Mouse (Mus musculus): Measurements from ENCODE around the gene Nr1i3. TPM values are rescaled to one million over a fixed set of nuclear protein-coding genes. Genes with fewer than 3 reads are reported as not detected.

Gene Nr1i3
- not detected in 2 replicates for polyA plus RNA-seq (2012; ENCODE audit: low replicate concordance)

GRCm38 (mm10) chr1:171213801-171214496, at the start of gene Nr1i3:
Nr1i3 (plus strand) TSS chr1:171213970.

GRCm38 (mm10) chr1:171195887-171196397, 17.8 kb upstream of the Nr1i3 start, which contains the start of gene Pcp4l1:
Pcp4l1 (minus strand) TSS chr1:171196268.

GRCm38 (mm10) chr1:171222238-171223155, 8.7 kb downstream of the Nr1i3 start, which contains the start of gene Tomm40l:
Tomm40l (minus strand) TSS chr1:171222514.

DNA sequence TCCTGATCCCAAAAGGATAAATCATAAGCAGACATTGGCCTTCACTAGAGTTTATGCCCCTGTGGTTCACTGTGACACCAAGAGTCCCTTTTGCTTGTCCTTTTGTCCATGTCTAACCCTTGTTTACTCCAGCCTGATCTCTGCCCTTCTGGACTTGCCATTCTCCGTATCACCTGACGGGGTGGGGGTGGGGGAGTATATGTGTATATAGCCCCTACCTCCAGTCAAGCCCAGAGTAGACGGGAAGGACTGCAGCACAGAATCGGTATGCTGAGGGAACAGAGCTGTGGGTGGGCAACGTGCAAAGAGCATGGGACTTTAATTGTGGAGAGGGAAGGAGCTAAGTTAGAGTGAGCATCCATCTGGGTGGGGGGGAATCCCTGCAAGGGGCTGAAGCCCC, 11.1 kb downstream of the Nr1i3 start, which contains the start of gene Apoa2:
TSS of gene Apoa2 (plus strand) at position 198 of the 400 bp plus-strand sequence.

DNA sequence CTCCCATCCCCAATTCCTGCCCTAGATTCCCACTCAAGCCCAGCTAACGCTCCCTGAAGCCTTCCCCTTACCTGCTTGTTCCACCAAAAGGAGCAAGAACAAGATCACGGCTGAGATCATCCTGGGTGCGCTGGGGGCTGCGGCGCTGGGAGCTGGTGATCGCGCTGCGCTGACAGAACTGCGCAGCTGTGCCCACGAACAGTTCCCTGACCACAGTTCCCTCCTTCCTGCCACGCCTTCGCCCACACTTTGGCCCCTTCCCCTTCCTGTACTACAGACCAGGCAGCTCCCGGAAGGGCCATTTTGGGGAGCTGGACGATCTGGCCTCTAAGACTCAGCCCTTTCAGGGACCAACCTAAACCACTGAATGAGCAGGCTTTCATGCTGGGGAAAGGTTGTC, 20.4 kb downstream of the Nr1i3 start, which contains the start of gene Fcer1g:
TSS of gene Fcer1g (minus strand) at position 240 of the 400 bp plus-strand sequence.

DNA sequence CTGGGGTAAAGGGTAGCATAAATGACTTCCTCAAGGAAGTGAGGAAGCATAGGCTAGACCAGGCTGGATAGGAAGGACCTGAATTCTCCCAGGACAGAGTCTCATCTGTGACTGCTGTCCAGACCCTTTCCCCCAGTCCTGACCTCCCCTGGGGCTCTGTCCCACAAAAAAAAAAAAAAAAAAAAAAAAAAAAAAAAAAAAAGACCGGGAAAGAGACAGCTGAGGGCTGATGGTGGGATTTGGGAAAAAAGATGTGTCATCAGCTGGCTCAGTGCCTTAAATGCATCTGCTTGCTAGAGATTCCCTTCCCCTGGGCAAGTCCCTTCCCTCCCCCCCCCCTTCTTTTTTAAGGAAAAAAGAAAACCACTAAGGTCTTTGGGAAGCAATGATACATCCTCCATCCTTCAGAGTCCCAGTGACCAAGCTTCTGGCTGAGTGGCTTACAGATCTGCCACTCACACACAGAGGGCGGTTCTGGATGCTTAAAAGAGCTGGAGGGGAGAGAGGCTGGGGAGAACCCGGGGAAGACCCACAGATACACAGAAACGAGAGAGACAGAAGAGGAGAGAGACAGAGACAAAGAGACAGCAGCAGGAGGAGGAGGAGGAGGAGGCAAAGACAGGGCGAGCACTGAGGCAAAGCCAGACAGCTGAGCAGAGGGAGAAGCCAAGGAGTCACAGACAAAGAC, 36.3 kb downstream of the Nr1i3 start, which contains the start of gene Adamts4:
TSS of gene Adamts4 (plus strand) at position 509 of the 688 bp plus-strand sequence.

DNA sequence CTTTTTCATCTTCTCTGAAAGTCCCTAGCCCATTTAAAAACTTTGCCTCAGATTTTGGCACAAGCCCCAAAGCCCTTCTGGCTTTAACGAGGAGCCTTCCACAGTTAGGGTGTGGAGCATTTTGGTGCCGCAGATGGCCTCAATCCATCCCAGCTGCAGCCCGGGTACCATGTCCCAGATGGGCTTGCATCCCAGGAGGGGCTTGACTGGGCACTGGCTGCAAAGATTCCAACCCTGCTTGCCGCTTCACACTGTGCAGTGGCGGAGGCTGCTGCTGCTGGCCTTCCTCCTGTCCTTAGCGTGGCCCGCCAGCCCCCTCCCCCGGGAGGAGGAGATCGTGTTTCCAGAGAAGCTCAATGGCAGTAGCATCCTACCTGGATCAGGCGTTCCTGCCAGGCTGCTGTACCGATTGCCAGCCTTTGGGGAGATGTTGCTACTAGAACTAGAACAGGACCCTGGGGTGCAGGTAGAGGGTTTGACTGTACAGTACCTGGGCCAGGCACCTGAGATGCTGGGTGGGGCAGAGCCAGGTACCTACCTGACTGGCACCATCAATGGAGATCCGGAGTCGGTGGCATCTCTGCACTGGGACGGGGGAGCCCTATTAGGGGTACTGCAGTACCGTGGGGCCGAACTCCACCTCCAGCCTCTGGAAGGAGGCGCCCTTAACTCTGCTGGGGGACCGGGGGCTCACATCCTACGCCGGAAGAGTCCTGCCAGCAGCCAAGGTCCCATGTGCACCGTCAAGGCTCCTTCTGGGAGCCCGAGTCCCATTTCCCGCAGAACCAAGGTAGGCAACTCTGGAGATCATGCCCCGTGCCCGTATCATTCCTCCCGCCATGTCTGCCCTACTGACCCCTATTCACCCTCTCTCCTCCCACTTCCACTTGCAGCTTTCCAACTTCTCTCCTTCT, 37.2 kb downstream of the Nr1i3 start, which contains the start of gene Ndufs2:
TSS of gene Ndufs2 (minus strand) at position 709 of the 914 bp plus-strand sequence.

DNA sequence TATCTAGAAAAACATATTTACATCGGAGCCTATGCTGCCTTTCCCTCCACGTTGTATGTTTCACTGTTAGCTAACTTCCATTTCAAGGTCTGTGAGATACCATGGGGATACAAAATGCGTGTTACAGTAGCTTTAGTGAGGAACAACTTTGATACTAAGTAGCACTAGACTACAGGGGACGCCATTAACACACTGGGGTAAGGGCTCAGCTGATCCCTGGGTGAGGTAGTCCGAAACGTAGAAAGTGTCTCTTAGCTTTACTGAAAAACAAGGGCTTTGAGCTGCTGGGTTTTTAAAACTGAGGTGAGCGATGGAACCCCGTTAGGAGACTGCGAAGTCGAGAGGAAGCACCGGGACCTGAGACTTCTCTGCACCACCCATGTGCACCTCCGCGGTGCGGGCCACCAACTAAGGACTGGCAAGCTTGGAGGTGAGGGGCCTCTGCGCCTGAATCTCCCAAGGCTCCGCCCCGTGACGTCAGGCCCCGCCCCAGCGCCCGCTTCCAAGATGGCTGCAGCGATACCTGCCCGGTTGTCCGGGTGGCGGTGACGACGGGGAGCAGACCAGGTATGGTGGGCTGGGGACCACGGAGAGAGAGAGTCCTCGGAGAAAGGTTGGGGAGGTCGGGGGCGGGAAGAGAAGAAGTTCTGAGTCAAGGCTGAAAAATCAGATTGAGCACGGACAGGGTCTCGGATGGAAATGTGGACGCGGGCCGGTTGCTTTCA, 56.2 kb downstream of the Nr1i3 start, which contains the start of gene B4galt3:
TSS of gene B4galt3 (plus strand) at position 481 of the 725 bp plus-strand sequence.

Other genes with a start within 250 kb of the Nr1i3 start
- gene Fcgr2b, start 237.4 kb upstream of the Nr1i3 start, polyA plus RNA-seq (2012; ENCODE audit: low replicate concordance) = 0.93 and 7.7 TPM in 2 replicates
- 0.89 and 1.4 TPM in 2 replicates for gene Fcgr4, start 195.1 kb upstream of the Nr1i3 start, polyA plus RNA-seq (2012; ENCODE audit: low replicate concordance)
- gene Fcgr3, start 149.0 kb upstream of the Nr1i3 start, polyA plus RNA-seq (2012; ENCODE audit: low replicate concordance) = 1.6 and 2.1 TPM in 2 replicates
- gene Cfap126, start 100.1 kb upstream of the Nr1i3 start, polyA plus RNA-seq (2012; ENCODE audit: low replicate concordance) = 0.93 and 2.2 TPM in 2 replicates
- gene Sdhc, start 63.4 kb upstream of the Nr1i3 start, polyA plus RNA-seq (2012; ENCODE audit: low replicate concordance) = 3.4 and 36.9 TPM in 2 replicates
- gene Mpz, start 63.3 kb upstream of the Nr1i3 start, polyA plus RNA-seq (2012; ENCODE audit: low replicate concordance) = not detected in 2 replicates
- gene Pcp4l1, start 17.7 kb upstream of the Nr1i3 start, polyA plus RNA-seq (2012; ENCODE audit: low replicate concordance) = 0.62 and 0.98 TPM in 2 replicates
- gene Tomm40l, start 8.5 kb downstream of the Nr1i3 start, polyA plus RNA-seq (2012; ENCODE audit: low replicate concordance) = 26.4 and 37.3 TPM in 2 replicates
- not detected in 2 replicates for gene Apoa2, start 11.1 kb downstream of the Nr1i3 start, polyA plus RNA-seq (2012; ENCODE audit: low replicate concordance)
- 4.7 and 8.4 TPM in 2 replicates for gene Fcer1g, start 20.4 kb downstream of the Nr1i3 start, polyA plus RNA-seq (2012; ENCODE audit: low replicate concordance)
- gene Adamts4, start 36.5 kb downstream of the Nr1i3 start, polyA plus RNA-seq (2012; ENCODE audit: low replicate concordance) = 0.84 and 2.4 TPM in 2 replicates
- gene Ndufs2, start 37.4 kb downstream of the Nr1i3 start, polyA plus RNA-seq (2012; ENCODE audit: low replicate concordance) = 38.4 and 41.1 TPM in 2 replicates
- gene B4galt3, start 56.4 kb downstream of the Nr1i3 start, polyA plus RNA-seq (2012; ENCODE audit: low replicate concordance) = 42.5 and 71.9 TPM in 2 replicates
- gene Ppox, start 67.2 kb downstream of the Nr1i3 start, polyA plus RNA-seq (2012; ENCODE audit: low replicate concordance) = 169 and 176 TPM in 2 replicates
- gene Usp21, start 74.0 kb downstream of the Nr1i3 start, polyA plus RNA-seq (2012; ENCODE audit: low replicate concordance) = 127 and 157 TPM in 2 replicates
- 14.2 and 23.6 TPM in 2 replicates for gene Ufc1, start 81.1 kb downstream of the Nr1i3 start, polyA plus RNA-seq (2012; ENCODE audit: low replicate concordance)
- 5.3 and 15.7 TPM in 2 replicates for gene Dedd, start 115.2 kb downstream of the Nr1i3 start, polyA plus RNA-seq (2012; ENCODE audit: low replicate concordance)
- gene Nit1, start 131.7 kb downstream of the Nr1i3 start, polyA plus RNA-seq (2012; ENCODE audit: low replicate concordance) = 4.9 and 11.5 TPM in 2 replicates
- 5.4 and 7.4 TPM in 2 replicates for gene Pfdn2, start 131.7 kb downstream of the Nr1i3 start, polyA plus RNA-seq (2012; ENCODE audit: low replicate concordance)
- 0.22 and 0.81 TPM in 2 replicates for gene Klhdc9, start 146.8 kb downstream of the Nr1i3 start, polyA plus RNA-seq (2012; ENCODE audit: low replicate concordance)
- gene Nectin4, start 156.1 kb downstream of the Nr1i3 start, polyA plus RNA-seq (2012; ENCODE audit: low replicate concordance) = 0.87 and 1.1 TPM in 2 replicates
- 30.2 and 30.6 TPM in 2 replicates for gene Arhgap30, start 175.0 kb downstream of the Nr1i3 start, polyA plus RNA-seq (2012; ENCODE audit: low replicate concordance)
- 16.5 and 28.1 TPM in 2 replicates for gene Usf1, start 197.3 kb downstream of the Nr1i3 start, polyA plus RNA-seq (2012; ENCODE audit: low replicate concordance)
- gene Tstd1, start 204.9 kb downstream of the Nr1i3 start, polyA plus RNA-seq (2012; ENCODE audit: low replicate concordance) = not detected in 2 replicates
- 0.45 and 8.3 TPM in 2 replicates for gene F11r, start 223.6 kb downstream of the Nr1i3 start, polyA plus RNA-seq (2012; ENCODE audit: low replicate concordance)